Mouse (Mus musculus): ENCODE measurements at regions not wholly inside any gene's neighbourhood (a gene's known extent, or its start where the extent isn't known, plus 50 kb on each side); places are given as distances from the start of the nearest gene placed in this dataset.
A peak's percentile ranks its signal among the peaks of the same experiment; 100 is the strongest.

- H3K27ac ChIP-seq = no peak overlapping the region
- H3K4me3 ChIP-seq = no peak overlapping the region
- ATAC-seq (ENCODE audit: insufficient number of reproducible peaks, insufficient read depth, low FRiP score, low TSS enrichment, low read depth) = no peak
- 94% methylated on average over 3 of the region's 3 CpGs for WGBS
- no peaks in the 10 kb centered on the region for H3K4me1 ChIP-seq
- no peaks in the 10 kb centered on the region for H3K9me3 ChIP-seq
- no peak overlapping the region for H3K4me2 ChIP-seq
- H3K9ac ChIP-seq = no peak overlapping the region
- H3K36me3 ChIP-seq = no peaks in the 10 kb centered on the region
- no peaks in the 10 kb centered on the region for H3K27me3 ChIP-seq
These were observed 416.8 kb upstream of the Rgmb start for GRCm38 (mm10) chr17:16247681-16248080.

- ATAC-seq (ENCODE audit: insufficient number of reproducible peaks, insufficient read depth, low FRiP score, low TSS enrichment, low read depth) = no peak
These were observed 390.4 kb upstream of the Rgmb start for GRCm38 (mm10) chr17:16221253-16221652.

GRCm38 (mm10) chr17:16219675-16220566 is 389.1 kb upstream of the Rgmb start:
- Histone ChIP-seq H3K27ac (no peak overlapping the region), H3K4me1 (peaks cover 4% of the 10 kb centered on the region; the same call in 1 of the 2 replicates), H3K9ac (no peak overlapping the region), H3K36me3 (no peaks in the 10 kb centered on the region), H3K4me3 (no peak overlapping the region), H3K9me3 (no peaks in the 10 kb centered on the region), H3K27me3 (no peaks in the 10 kb centered on the region), H3K4me2 (no peak overlapping the region)
- WGBS = 84% methylated on average over 13 of the region's 13 CpGs
- no peak for ATAC-seq (ENCODE audit: insufficient number of reproducible peaks, insufficient read depth, low FRiP score, low TSS enrichment, low read depth)

More at GRCm38 (mm10) chr17:16221253-16221652, 390.4 kb upstream of the Rgmb start:
- H3K36me3 ChIP-seq = no peaks in the 10 kb centered on the region
- no peak overlapping the region for H3K4me3 ChIP-seq
- WGBS = 56% methylated on average over 2 of the region's 2 CpGs
- peaks cover 4% of the 10 kb centered on the region; the same call in 1 of the 2 replicates for H3K4me1 ChIP-seq
- H3K9me3 ChIP-seq = no peaks in the 10 kb centered on the region
- H3K9ac ChIP-seq = no peak overlapping the region
- H3K4me2 ChIP-seq = no peak overlapping the region
- no peaks in the 10 kb centered on the region for H3K27me3 ChIP-seq
- no peak overlapping the region for H3K27ac ChIP-seq

GRCm38 (mm10) chr17:16218623-16219022 is 387.8 kb upstream of the Rgmb start:
- no peak overlapping the region for H3K4me2 ChIP-seq
- peaks cover 4% of the 10 kb centered on the region; the same call in 1 of the 2 replicates for H3K4me1 ChIP-seq
- H3K27ac ChIP-seq = no peak overlapping the region
- H3K9ac ChIP-seq = no peak overlapping the region
- 60% methylated on average over 2 of the region's 2 CpGs for WGBS
- H3K9me3 ChIP-seq = no peaks in the 10 kb centered on the region
- no peak for ATAC-seq (ENCODE audit: insufficient number of reproducible peaks, insufficient read depth, low FRiP score, low TSS enrichment, low read depth)
- no peak overlapping the region for H3K4me3 ChIP-seq
- no peaks in the 10 kb centered on the region for H3K27me3 ChIP-seq
- no peaks in the 10 kb centered on the region for H3K36me3 ChIP-seq

GRCm38 (mm10) chr17:16216796-16217195 is 386.0 kb upstream of the Rgmb start:
- Histone ChIP-seq H3K4me1 (peaks cover 4% of the 10 kb centered on the region; the same call in 1 of the 2 replicates), H3K9me3 (no peaks in the 10 kb centered on the region), H3K27me3 (no peaks in the 10 kb centered on the region), H3K4me3 (no peak overlapping the region), H3K4me2 (no peak overlapping the region), H3K9ac (no peak overlapping the region), H3K36me3 (no peaks in the 10 kb centered on the region), H3K27ac (no peak overlapping the region)
- no peak for ATAC-seq (ENCODE audit: insufficient number of reproducible peaks, insufficient read depth, low FRiP score, low TSS enrichment, low read depth)
- WGBS = 62% methylated on average over 2 of the region's 2 CpGs

- Histone ChIP-seq H3K9me3 (0 out of 2 replicates have a peak, but pooled peaks cover 2% of the 10 kb centered on the region), H3K27ac (no peak overlapping the region), H3K4me2 (no peak overlapping the region), H3K4me1 (no peaks in the 10 kb centered on the region), H3K27me3 (no peaks in the 10 kb centered on the region), H3K4me3 (no peak overlapping the region), H3K9ac (no peak overlapping the region), H3K36me3 (no peaks in the 10 kb centered on the region)
- ATAC-seq (ENCODE audit: insufficient number of reproducible peaks, insufficient read depth, low FRiP score, low TSS enrichment, low read depth) = no peak
- WGBS = 91% methylated on average over 1 of the region's 1 CpGs
These were observed 362.8 kb upstream of the Rgmb start for GRCm38 (mm10) chr17:16193636-16194035.

- no peak overlapping the region for H3K4me2 ChIP-seq
- WGBS = 85% methylated on average over 1 of the region's 1 CpGs
These were observed 350.0 kb upstream of the Rgmb start for GRCm38 (mm10) chr17:16180856-16181255.

GRCm38 (mm10) chr17:16178102-16178501 is 347.3 kb upstream of the Rgmb start:
- H3K27me3 ChIP-seq = no peaks in the 10 kb centered on the region
- H3K4me1 ChIP-seq = 0 out of 2 replicates have a peak, but pooled peaks cover 4% of the 10 kb centered on the region
- WGBS = 52% methylated on average over 2 of the region's 2 CpGs
- no peak overlapping the region for H3K27ac ChIP-seq
- no peak for ATAC-seq (ENCODE audit: insufficient number of reproducible peaks, insufficient read depth, low FRiP score, low TSS enrichment, low read depth)
- no peak overlapping the region for H3K4me3 ChIP-seq
- no peak overlapping the region for H3K4me2 ChIP-seq
- no peak overlapping the region for H3K9ac ChIP-seq
- no peaks in the 10 kb centered on the region for H3K9me3 ChIP-seq
- H3K36me3 ChIP-seq = no peaks in the 10 kb centered on the region

More at GRCm38 (mm10) chr17:16180856-16181255, 350.0 kb upstream of the Rgmb start:
- no peaks in the 10 kb centered on the region for H3K27me3 ChIP-seq
- no peak overlapping the region for H3K4me3 ChIP-seq
- no peaks in the 10 kb centered on the region for H3K36me3 ChIP-seq
- no peak for ATAC-seq (ENCODE audit: insufficient number of reproducible peaks, insufficient read depth, low FRiP score, low TSS enrichment, low read depth)
- 0 out of 2 replicates have a peak, but pooled peaks cover 4% of the 10 kb centered on the region for H3K4me1 ChIP-seq
- H3K9me3 ChIP-seq = no peaks in the 10 kb centered on the region
- H3K9ac ChIP-seq = no peak overlapping the region
- H3K27ac ChIP-seq = no peak overlapping the region

- Histone ChIP-seq H3K4me3 (no peak overlapping the region), H3K4me2 (no peak overlapping the region), H3K4me1 (0 out of 2 replicates have a peak, but pooled peaks cover 4% of the 10 kb centered on the region), H3K36me3 (no peaks in the 10 kb centered on the region), H3K9ac (no peak overlapping the region), H3K27me3 (no peaks in the 10 kb centered on the region), H3K9me3 (no peaks in the 10 kb centered on the region), H3K27ac (no peak overlapping the region)
- WGBS = 30% methylated on average over 8 of the region's 8 CpGs
- no peak for ATAC-seq (ENCODE audit: insufficient number of reproducible peaks, insufficient read depth, low FRiP score, low TSS enrichment, low read depth)
These were observed 346.1 kb upstream of the Rgmb start for GRCm38 (mm10) chr17:16176782-16177510.

GRCm38 (mm10) chr17:16173568-16174105 is 342.8 kb upstream of the Rgmb start:
- H3K27ac ChIP-seq = no peak overlapping the region
- no peaks in the 10 kb centered on the region for H3K36me3 ChIP-seq
- H3K9ac ChIP-seq = no peak overlapping the region
- H3K4me1 ChIP-seq = 0 out of 2 replicates have a peak, but pooled peaks cover 4% of the 10 kb centered on the region
- H3K27me3 ChIP-seq = no peaks in the 10 kb centered on the region
- WGBS = 63% methylated on average over 3 of the region's 3 CpGs
- 0 out of 2 replicates have a peak, but pooled peaks have one; percentile 26 for ATAC-seq (ENCODE audit: insufficient number of reproducible peaks, insufficient read depth, low FRiP score, low TSS enrichment, low read depth)
- H3K4me3 ChIP-seq = no peak overlapping the region
- H3K4me2 ChIP-seq = no peak overlapping the region
- H3K9me3 ChIP-seq = no peaks in the 10 kb centered on the region

- no peaks in the 10 kb centered on the region for H3K27me3 ChIP-seq
- no peak overlapping the region for H3K4me3 ChIP-seq
- 64% methylated on average over 2 of the region's 2 CpGs for WGBS
- H3K4me1 ChIP-seq = no peaks in the 10 kb centered on the region
- H3K36me3 ChIP-seq = no peaks in the 10 kb centered on the region
- H3K4me2 ChIP-seq = no peak overlapping the region
- H3K9me3 ChIP-seq = no peaks in the 10 kb centered on the region
- H3K27ac ChIP-seq = no peak overlapping the region
- ATAC-seq (ENCODE audit: insufficient number of reproducible peaks, insufficient read depth, low FRiP score, low TSS enrichment, low read depth) = no peak
- no peak overlapping the region for H3K9ac ChIP-seq
These were observed 335.9 kb upstream of the Rgmb start for GRCm38 (mm10) chr17:16166731-16167130.
